Mouse (Mus musculus) lung, adult 2 months (tissue): ENCODE data around the gene Acta2.

Experiments
- CTCF ChIP-seq: fragments of 200-500 bp; IDR thresholded peaks from 2 replicates; pipeline ENCODE4 v1.5.1; 2011; ENCODE audit warnings: mild to moderate bottlenecking, low read length, control low read depth; ENCODE audit not compliant: insufficient read depth
- POLR2A ChIP-seq: fragments of 200-500 bp; IDR thresholded peaks from 2 replicates; pipeline ENCODE4 v1.6.1; 2011; ENCODE audit warnings: low read depth, mild to moderate bottlenecking, control low read depth, low read length, borderline replicate concordance; ENCODE audit errors: extremely low read depth

GRCm38 (mm10) chr19:34193149-34193548, 62.2 kb downstream of the Acta2 start:
- no peak for TF ChIP-seq CTCF
- no peak for TF ChIP-seq POLR2A
